Mouse (Mus musculus) heart, embryonic 14.5 days (tissue): ENCODE results near the gene G430095P16Rik. TPM values are rescaled to one million over a fixed set of nuclear protein-coding genes. Genes with fewer than 3 reads are reported as not detected.

Experiments
- ATAC-seq: fragments of 200-750 bp; cut with Nextera tagmentation; 2 replicates; pipeline ENCODE4 v1.8.0; 2017; ENCODE audit warnings: low read depth, moderate TSS enrichment; ENCODE audit not compliant: insufficient number of reproducible peaks, insufficient read depth, low FRiP score
- H3K27ac ChIP-seq, 2 experiments: fragments of 200-500 bp in 1 of 2; fragments of 300-500 bp in 1 of 2; sonication (generic) in 1 of 2; replicated peaks in 1 of 2; 2 replicates each; pipeline ENCODE4 v1.5.1; 2012 to 2014; ENCODE audit warnings: low read depth in 2 of 2, low read length in 2 of 2, control low read depth in 1 of 2, mild to moderate bottlenecking in 1 of 2, mixed read lengths in 1 of 2; ENCODE audit not compliant: control insufficient read depth in 1 of 2, insufficient read depth in 1 of 2
- H3K27me3 ChIP-seq: fragments of 300-500 bp; sonication (generic); 2 replicates; pipeline ENCODE4 v1.6.1; 2014; ENCODE audit warnings: mild to moderate bottlenecking, low read length, control low read depth; ENCODE audit not compliant: control insufficient read depth, insufficient read depth
- H3K36me3 ChIP-seq: fragments of 300-500 bp; sonication (generic); 2 replicates; pipeline ENCODE4 v1.6.1; 2014; ENCODE audit warnings: mild to moderate bottlenecking, control low read depth, low read length, mixed read lengths; ENCODE audit not compliant: control insufficient read depth, insufficient read depth
- H3K4me1 ChIP-seq, 2 experiments: fragments of 200-500 bp in 1 of 2; fragments of 300-500 bp in 1 of 2; sonication (generic) in 1 of 2; 2 replicates each; pipeline ENCODE4 v1.6.1; 2012 to 2014; ENCODE audit warnings: low read length in 2 of 2, control low read depth in 1 of 2, mixed read lengths in 1 of 2; ENCODE audit not compliant: control insufficient read depth in 2 of 2, insufficient read depth in 2 of 2
- H3K4me2 ChIP-seq: fragments of 300-500 bp; sonication (generic); 2 replicates; pipeline ENCODE4 v1.6.1; 2014; ENCODE audit warnings: mild to moderate bottlenecking, low read length
- H3K4me3 ChIP-seq, 2 experiments: fragments of 200-500 bp in 1 of 2; fragments of 300-500 bp in 1 of 2; sonication (generic) in 1 of 2; 2 replicates each; pipeline ENCODE4 v1.5.1; 2012 to 2014; ENCODE audit warnings: low read length in 2 of 2, mild to moderate bottlenecking in 2 of 2, control low read depth in 1 of 2, low read depth in 1 of 2, moderate library complexity in 1 of 2; ENCODE audit not compliant: control insufficient read depth in 1 of 2, insufficient read depth in 1 of 2
- H3K9ac ChIP-seq: fragments of 300-500 bp; sonication (generic); 2 replicates; pipeline ENCODE4 v1.6.1; 2014; ENCODE audit warnings: mild to moderate bottlenecking, low read length
- H3K9me3 ChIP-seq: fragments of 300-500 bp; sonication (generic); 2 replicates; pipeline ENCODE4 v1.6.1; 2016; ENCODE audit warnings: low read length, control low read depth; ENCODE audit not compliant: control insufficient read depth
- WGBS: fragments of 180-500 bp; shearing (Covaris S2); extraction: QIAGEN DNeasy Blood & Tissue Kit; methylation state at CpG from one replicate; pipeline ENCODE4 v1.1.7; 2014; 5-methylcytosine and 5-hydroxymethylcytosine counted together
- polyA plus RNA-seq: library from polyadenylated mRNA; unstranded; fragments of >200 nt; fragmentation: Nextera tagmentation; extraction: Ambion mirVana; gene quantifications from 2 replicates; pipeline ENCODE4 v1.2.1, GENCODE M21; 2014

G430095P16Rik gene
- polyA plus RNA-seq, 1 experiment from 2014 or later = 5.9 TPM

GRCm38 (mm10) chr8:84738715-84739400 lies 16.1 kb downstream of the G430095P16Rik start:
- WGBS = 73% methylated on average over 10 of the region's 10 CpGs
- Histone ChIP-seq H3K36me3 (no peaks in the 10 kb centered on the region), H3K4me1 (peaks cover 65 to 81% of the 10 kb centered on the region in 2 experiments), H3K4me3 (no peak overlapping the region), H3K27ac (peak overlapping the region; percentile 3 to 5; a peak in 1 of 4 replicates), H3K27me3 (no peaks in the 10 kb centered on the region; the same call in 1 of the 2 replicates), H3K9me3 (no peaks in the 10 kb centered on the region), H3K4me2 (0 out of 2 replicates have a peak overlapping the region, but pooled peaks have one; percentile 55), H3K9ac (peak overlapping the region; percentile 45; the same call in 1 of the 2 replicates)
- ATAC-seq = no peak

DNA sequence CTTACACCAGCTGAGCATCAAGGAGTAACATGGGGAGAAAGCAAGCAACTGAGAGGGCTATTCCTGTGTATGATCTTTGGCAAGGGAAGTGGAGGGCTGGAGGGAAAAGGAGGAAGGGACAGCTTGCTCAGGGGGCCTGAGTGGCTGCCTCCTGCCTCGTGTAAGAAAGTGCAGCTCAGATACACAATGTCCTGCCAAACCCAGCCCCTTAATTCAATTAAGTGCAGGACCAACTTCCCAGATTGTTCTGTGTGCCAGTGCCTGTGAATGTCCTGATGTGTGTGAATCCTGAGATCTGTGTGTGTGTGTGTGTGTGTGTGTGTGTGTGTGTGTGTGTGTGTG lies 16.6 kb downstream of the G430095P16Rik start:
- no peak overlapping the region for H3K4me3 ChIP-seq
- no peak overlapping the region for H3K4me2 ChIP-seq
- H3K27me3 ChIP-seq = no peaks in the 10 kb centered on the region; the same call in 1 of the 2 replicates
- H3K27ac ChIP-seq = peak overlapping the region; percentile 3 to 5; a peak in 1 of 4 replicates
- peak overlapping the region; percentile 18; the same call in 1 of the 2 replicates for H3K9ac ChIP-seq
- H3K4me1 ChIP-seq = peaks cover 71 to 87% of the 10 kb centered on the region in 2 experiments
- H3K9me3 ChIP-seq = no peaks in the 10 kb centered on the region
- WGBS = 29% methylated on average over 1 of the region's 1 CpGs
- H3K36me3 ChIP-seq = no peaks in the 10 kb centered on the region
- no peak for ATAC-seq

- H3K4me2 ChIP-seq = no peak overlapping the region
- H3K27me3 ChIP-seq = no peaks in the 10 kb centered on the region; the same call in 1 of the 2 replicates
- peak overlapping the region in 1 of 2 experiments; percentile 15; a peak in 2 of 4 replicates for H3K27ac ChIP-seq
- no peaks in the 10 kb centered on the region for H3K36me3 ChIP-seq
- WGBS = 70% methylated on average over 13 of the region's 13 CpGs
- H3K4me3 ChIP-seq = no peak overlapping the region
- no peaks in the 10 kb centered on the region for H3K9me3 ChIP-seq
- no peak overlapping the region for H3K9ac ChIP-seq
- peaks cover 76 to 88% of the 10 kb centered on the region in 2 experiments for H3K4me1 ChIP-seq
- no peak for ATAC-seq
These were observed 18.4 kb downstream of the G430095P16Rik start for GRCm38 (mm10) chr8:84740895-84741843.

GRCm38 (mm10) chr8:84742171-84743053 lies 19.6 kb downstream of the G430095P16Rik start:
- peak overlapping the region; percentile 66 for H3K9ac ChIP-seq
- WGBS = 15% methylated on average over 32 of the region's 32 CpGs
- peak overlapping the region; percentile 24 to 28 for H3K4me3 ChIP-seq
- no peaks in the 10 kb centered on the region for H3K9me3 ChIP-seq
- peak overlapping the region; percentile 62 for H3K4me2 ChIP-seq
- no peaks in the 10 kb centered on the region for H3K36me3 ChIP-seq
- no peaks in the 10 kb centered on the region; the same call in 1 of the 2 replicates for H3K27me3 ChIP-seq
- peak; percentile 36 for ATAC-seq
- peak overlapping the region; percentile 89 to 90 for H3K27ac ChIP-seq
- H3K4me1 ChIP-seq = peaks cover 75 to 85% of the 10 kb centered on the region in 2 experiments

GRCm38 (mm10) chr8:84743054-84743415 lies 20.2 kb downstream of the G430095P16Rik start:
- Histone ChIP-seq H3K4me2 (peak overlapping the region; percentile 62), H3K36me3 (no peaks in the 10 kb centered on the region), H3K27ac (peak overlapping the region; percentile 89 to 90), H3K9ac (peak overlapping the region; percentile 66), H3K4me1 (peaks cover 71 to 78% of the 10 kb centered on the region in 2 experiments), H3K4me3 (peak overlapping the region; percentile 24 to 28), H3K27me3 (no peaks in the 10 kb centered on the region; the same call in 1 of the 2 replicates), H3K9me3 (no peaks in the 10 kb centered on the region)
- ATAC-seq = no peak; the same call in 1 of the 2 replicates
- WGBS = 12% methylated on average over 10 of the region's 10 CpGs

GRCm38 (mm10) chr8:84743517-84744420 lies 21.0 kb downstream of the G430095P16Rik start:
- H3K9me3 ChIP-seq = no peaks in the 10 kb centered on the region
- H3K36me3 ChIP-seq = no peaks in the 10 kb centered on the region
- ATAC-seq = peak; percentile 32
- peaks cover 65 to 71% of the 10 kb centered on the region in 2 experiments for H3K4me1 ChIP-seq
- H3K9ac ChIP-seq = peak overlapping the region; percentile 66
- WGBS = 8% methylated on average over 17 of the region's 17 CpGs
- no peaks in the 10 kb centered on the region; the same call in 1 of the 2 replicates for H3K27me3 ChIP-seq
- H3K4me3 ChIP-seq = peak overlapping the region in 1 of 2 experiments; percentile 24; a peak in 1 of 4 replicates
- peak overlapping the region; percentile 62 for H3K4me2 ChIP-seq
- peak overlapping the region; percentile 89 to 90 for H3K27ac ChIP-seq
